Mouse (Mus musculus) liver, embryonic 11.5 days (tissue): ENCODE data around the gene Lamp1. TPM values are rescaled to one million over a fixed set of nuclear protein-coding genes. Genes with fewer than 3 reads are reported as not detected.
A peak's percentile ranks its signal among the peaks of the same experiment; 100 is the strongest.

Experiments used
- ATAC-seq: fragments of 200-750 bp; cut with Nextera tagmentation; replicated peaks from 2 replicates; pipeline ENCODE4 v1.8.0; 2017; ENCODE audit warnings: moderate number of reproducible peaks, mild to moderate bottlenecking, moderate TSS enrichment, moderate library complexity; ENCODE audit not compliant: low FRiP score
- DNase-seq: peaks from one replicate; pipeline ENCODE4 v3.0.0-alpha.2; 2017; ENCODE audit warnings: low spot score
- H3K27ac ChIP-seq: fragments of 300-500 bp; sonication (generic); 2 replicates; pipeline ENCODE4 v1.5.1; 2014; ENCODE audit warnings: mild to moderate bottlenecking, low read depth, low read length, control low read depth
- H3K27me3 ChIP-seq: fragments of 300-500 bp; sonication (generic); replicated peaks from 2 replicates; pipeline ENCODE4 v1.6.1; 2014; ENCODE audit warnings: low read length, mixed read lengths; ENCODE audit not compliant: control insufficient read depth, insufficient read depth
- H3K36me3 ChIP-seq: fragments of 300-500 bp; sonication (generic); 2 replicates; pipeline ENCODE4 v1.6.1; 2014; ENCODE audit warnings: mild to moderate bottlenecking, low read length, moderate library complexity, mixed read lengths; ENCODE audit not compliant: control insufficient read depth, insufficient read depth
- H3K4me1 ChIP-seq: fragments of 300-500 bp; sonication (generic); replicated peaks from 2 replicates; pipeline ENCODE4 v1.6.1; 2014; ENCODE audit warnings: low read length, mixed read lengths; ENCODE audit not compliant: control insufficient read depth, insufficient read depth
- H3K4me2 ChIP-seq: fragments of 300-500 bp; sonication (generic); 2 replicates; pipeline ENCODE4 v1.6.1; 2014; ENCODE audit warnings: mild to moderate bottlenecking, control low read depth, moderate library complexity
- H3K4me3 ChIP-seq: fragments of 300-500 bp; sonication (generic); 2 replicates; pipeline ENCODE4 v1.5.1; 2014; ENCODE audit warnings: low read depth, low read length, control low read depth
- H3K9ac ChIP-seq: fragments of 300-500 bp; sonication (generic); 2 replicates; pipeline ENCODE4 v1.6.1; 2014; ENCODE audit warnings: low read depth, low read length, control low read depth
- H3K9me3 ChIP-seq: fragments of 300-500 bp; sonication (generic); 2 replicates; pipeline ENCODE4 v1.6.1; 2016; ENCODE audit warnings: low read length, inconsistent platforms, mixed read lengths; ENCODE audit not compliant: control insufficient read depth
- WGBS: fragments of 180-500 bp; shearing (Covaris S2); extraction: QIAGEN DNeasy Blood & Tissue Kit; methylation state at CpG from one replicate; pipeline ENCODE4 v1.1.7; 2014; 5-methylcytosine and 5-hydroxymethylcytosine counted together
- polyA plus RNA-seq: library from polyadenylated mRNA; unstranded; fragments of >200 nt; fragmentation: Nextera tagmentation; extraction: Ambion mirVana; gene quantifications from 2 replicates; pipeline ENCODE4 v1.2.1, GENCODE M21; 2014

The Lamp1 gene
- polyA plus RNA-seq, 1 experiment from 2014 or later = 251 TPM

GRCm38 (mm10) chr8:13155358-13155757, 3.6 kb upstream of the Lamp1 start:
- H3K4me1 ChIP-seq = peaks cover 7% of the 10 kb centered on the region
- no peaks in the 10 kb centered on the region for H3K27me3 ChIP-seq
- ATAC-seq (no peak), DNase-seq (no peak)
- H3K9me3 ChIP-seq = no peaks in the 10 kb centered on the region
- H3K36me3 ChIP-seq = no peaks in the 10 kb centered on the region
- 58% methylated on average over 9 of the region's 9 CpGs for WGBS
- no peak overlapping the region for H3K4me2 ChIP-seq
- no peak overlapping the region for H3K4me3 ChIP-seq
- no peak overlapping the region for H3K27ac ChIP-seq
- no peak overlapping the region for H3K9ac ChIP-seq

DNA sequence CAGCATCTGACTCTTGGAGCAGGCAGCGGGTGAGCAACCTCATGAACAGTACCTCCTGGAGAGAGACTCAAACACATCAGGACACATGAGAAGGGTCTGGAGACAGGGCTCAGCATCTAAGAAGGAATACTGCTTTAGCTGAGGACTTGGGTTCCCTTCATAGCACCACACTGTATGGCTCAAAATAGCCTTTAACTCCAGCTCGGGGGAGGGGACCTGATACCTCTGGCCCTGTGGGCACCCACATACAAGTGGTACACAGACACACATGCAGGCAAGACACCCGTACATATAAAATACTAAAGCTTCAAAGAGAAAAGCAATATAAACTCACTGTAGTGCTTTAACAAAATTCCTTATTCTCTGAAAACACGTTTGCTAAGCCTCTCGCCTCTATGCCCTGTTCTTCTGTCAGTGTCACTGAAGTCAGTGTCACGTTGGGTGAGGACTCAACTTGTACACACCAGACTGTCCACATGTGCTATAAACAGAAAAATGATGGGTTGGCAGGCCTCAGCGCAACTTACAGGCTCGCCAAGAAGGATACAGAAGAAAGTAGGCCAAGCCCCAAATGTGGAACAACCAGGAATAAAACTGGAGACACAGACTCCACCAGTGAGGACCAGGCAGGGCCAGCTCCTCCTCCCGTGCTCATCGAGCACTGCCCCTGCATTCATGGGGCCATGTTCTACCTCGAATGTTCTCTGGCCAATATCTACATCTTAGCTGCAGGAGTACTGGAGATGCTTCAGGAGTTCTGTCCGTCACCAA, 2.4 kb upstream of the Lamp1 start:
- WGBS = 73% methylated on average over 12 of the region's 12 CpGs
- no peak overlapping the region for H3K4me2 ChIP-seq

DNA sequence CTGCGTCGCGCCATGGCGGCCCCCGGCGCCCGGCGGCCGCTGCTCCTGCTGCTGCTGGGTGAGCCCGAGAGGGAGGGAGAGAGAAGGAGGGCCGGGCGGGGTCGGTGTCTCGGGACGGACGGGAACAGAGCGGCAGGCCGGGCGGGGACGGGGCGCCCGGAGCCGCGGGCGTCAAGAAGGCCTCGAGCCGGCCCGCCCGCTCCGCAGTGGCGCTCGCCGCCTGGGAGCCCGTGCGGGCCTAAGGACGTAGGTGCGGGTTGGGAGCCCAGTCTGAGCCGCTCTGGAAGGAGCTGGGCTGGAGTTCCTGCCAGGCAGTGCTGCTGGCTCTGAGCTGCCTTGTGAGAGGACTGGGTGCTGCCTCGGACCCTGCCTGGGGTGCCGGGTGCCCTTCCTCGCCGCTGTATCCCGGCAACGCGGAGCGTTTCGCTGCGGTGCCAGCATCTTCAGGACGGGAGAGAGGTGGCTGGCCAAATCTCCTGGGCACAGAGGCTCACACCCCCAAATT, 468 bp downstream of the Lamp1 start:
- Histone ChIP-seq H3K27ac (peak overlapping the region; percentile 67), H3K4me1 (peaks cover 43% of the 10 kb centered on the region), H3K4me2 (peak overlapping the region; percentile 91), H3K9ac (peak overlapping the region; percentile 97), H3K9me3 (no peaks in the 10 kb centered on the region), H3K4me3 (peak overlapping the region; percentile 73), H3K27me3 (no peaks in the 10 kb centered on the region), H3K36me3 (no peaks in the 10 kb centered on the region)
- 2% methylated on average over 47 of the region's 49 CpGs for WGBS
- ATAC-seq (peak; percentile 65), DNase-seq (peak; percentile 43)

More for the DNA sequence above, 2.4 kb upstream of the Lamp1 start:
- peaks cover 18% of the 10 kb centered on the region for H3K4me1 ChIP-seq
- H3K36me3 ChIP-seq = no peaks in the 10 kb centered on the region
- no peaks in the 10 kb centered on the region for H3K9me3 ChIP-seq
- H3K4me3 ChIP-seq = no peak overlapping the region
- H3K9ac ChIP-seq = no peak overlapping the region
- H3K27me3 ChIP-seq = no peaks in the 10 kb centered on the region
- no peak overlapping the region for H3K27ac ChIP-seq
- DNase-seq (no peak), ATAC-seq (no peak)

- H3K9me3 ChIP-seq = no peaks in the 10 kb centered on the region
- peak overlapping the region; percentile 91 for H3K4me2 ChIP-seq
- H3K27me3 ChIP-seq = no peaks in the 10 kb centered on the region
- peak overlapping the region; percentile 73 for H3K4me3 ChIP-seq
- H3K36me3 ChIP-seq = no peaks in the 10 kb centered on the region
- H3K27ac ChIP-seq = no peak overlapping the region
- peaks cover 44% of the 10 kb centered on the region for H3K4me1 ChIP-seq
- peak overlapping the region; percentile 97 for H3K9ac ChIP-seq
- DNase-seq (no peak), ATAC-seq (no peak)
- 81% methylated on average over 3 of the region's 3 CpGs for WGBS
These were observed 1.7 kb downstream of the Lamp1 start for GRCm38 (mm10) chr8:13160691-13161090.

DNA sequence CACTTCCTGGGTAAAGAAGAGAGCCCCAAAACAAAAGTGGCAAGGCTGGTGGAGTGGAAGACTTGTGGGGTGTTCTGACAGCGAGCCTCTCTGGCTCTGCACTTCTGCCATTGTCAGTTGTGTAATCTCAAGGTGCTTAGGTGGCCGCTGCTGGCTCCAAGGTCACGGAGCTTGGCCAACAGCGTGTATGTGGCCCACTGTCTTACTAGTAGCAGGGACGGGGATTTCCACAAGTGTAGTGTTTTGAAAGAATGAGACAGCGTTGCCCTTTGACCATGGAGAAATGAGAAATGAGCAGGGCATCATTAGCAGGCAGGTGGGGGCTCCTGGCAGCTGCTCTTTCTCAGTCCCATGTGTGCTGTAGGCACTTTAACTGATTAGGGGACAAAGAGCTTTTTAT, 3.1 kb downstream of the Lamp1 start:
- Histone ChIP-seq H3K4me3 (no peak overlapping the region), H3K27me3 (no peaks in the 10 kb centered on the region), H3K4me1 (peaks cover 44% of the 10 kb centered on the region), H3K27ac (no peak overlapping the region), H3K4me2 (0 out of 2 replicates have a peak overlapping the region, but pooled peaks have one; percentile 23), H3K9me3 (no peaks in the 10 kb centered on the region), H3K9ac (no peak overlapping the region), H3K36me3 (0 out of 2 replicates have a peak, but pooled peaks cover 2% of the 10 kb centered on the region)
- DNase-seq (no peak), ATAC-seq (no peak)
- 84% methylated on average over 6 of the region's 6 CpGs for WGBS

- Histone ChIP-seq H3K4me1 (peaks cover 42% of the 10 kb centered on the region), H3K9ac (no peak overlapping the region), H3K4me3 (no peak overlapping the region), H3K36me3 (peaks cover 13% of the 10 kb centered on the region), H3K9me3 (no peaks in the 10 kb centered on the region), H3K27ac (0 out of 2 replicates have a peak overlapping the region, but pooled peaks have one; percentile 17), H3K4me2 (peak overlapping the region; percentile 46), H3K27me3 (no peaks in the 10 kb centered on the region)
- DNase-seq = no peak
- peak; percentile 75 for ATAC-seq
- 30% methylated on average over 1 of the region's 1 CpGs for WGBS
These were observed 4.6 kb downstream of the Lamp1 start for GRCm38 (mm10) chr8:13163563-13163962.

- Histone ChIP-seq H3K36me3 (peaks cover 15% of the 10 kb centered on the region), H3K9me3 (no peaks in the 10 kb centered on the region), H3K27me3 (no peaks in the 10 kb centered on the region), H3K4me3 (no peak overlapping the region), H3K4me1 (peaks cover 42% of the 10 kb centered on the region), H3K9ac (no peak overlapping the region), H3K27ac (no peak overlapping the region), H3K4me2 (no peak overlapping the region)
- DNase-seq (no peak), ATAC-seq (no peak)
- 77% methylated on average over 5 of the region's 5 CpGs for WGBS
These were observed 5.4 kb downstream of the Lamp1 start for GRCm38 (mm10) chr8:13164361-13164760.

- no peak overlapping the region for H3K4me3 ChIP-seq
- H3K9me3 ChIP-seq = no peaks in the 10 kb centered on the region
- 48% methylated on average over 1 of the region's 1 CpGs for WGBS
- H3K36me3 ChIP-seq = peaks cover 46% of the 10 kb centered on the region
- H3K27ac ChIP-seq = no peak overlapping the region
- H3K4me2 ChIP-seq = no peak overlapping the region
- DNase-seq (no peak), ATAC-seq (no peak)
- H3K9ac ChIP-seq = no peak overlapping the region
- no peaks in the 10 kb centered on the region for H3K4me1 ChIP-seq
- no peaks in the 10 kb centered on the region for H3K27me3 ChIP-seq
These were observed 11.5 kb downstream of the Lamp1 start for GRCm38 (mm10) chr8:13170510-13170909.

- H3K9me3 ChIP-seq = no peaks in the 10 kb centered on the region
- DNase-seq = no peak
- no peak for ATAC-seq
- H3K4me1 ChIP-seq = no peaks in the 10 kb centered on the region
- H3K4me2 ChIP-seq = no peak overlapping the region
- H3K9ac ChIP-seq = no peak overlapping the region
- 85% methylated on average over 4 of the region's 4 CpGs for WGBS
- H3K36me3 ChIP-seq = peaks cover 47% of the 10 kb centered on the region
- no peak overlapping the region for H3K27ac ChIP-seq
- H3K4me3 ChIP-seq = no peak overlapping the region
- H3K27me3 ChIP-seq = no peaks in the 10 kb centered on the region
These were observed 15.3 kb downstream of the Lamp1 start for GRCm38 (mm10) chr8:13174305-13174704.
